Mouse (Mus musculus) C2C12 (cell line): ENCODE measurements around the gene Mpdu1.
"Not testable (repeated sequence)": the region's sequence is repeated elsewhere in the genome, so short reads cannot be mapped to it uniquely, and the experiment has no call there.

Experiments
- CEBPB ChIP-seq: IDR thresholded peaks from one replicate; pipeline ENCODE4 v1.6.1; 2011; ENCODE audit warnings: low read depth, mild to moderate bottlenecking, control low read depth, moderate library complexity
- CTCF ChIP-seq: IDR thresholded peaks from one replicate; pipeline ENCODE4 v1.5.1; 2011; ENCODE audit not compliant: control insufficient read depth, insufficient read depth, insufficient read length
- USF1 ChIP-seq: IDR thresholded peaks from one replicate; pipeline ENCODE4 v1.6.1; 2011; ENCODE audit warnings: low read depth, mild to moderate bottlenecking, control low read depth, moderate library complexity

DNA sequence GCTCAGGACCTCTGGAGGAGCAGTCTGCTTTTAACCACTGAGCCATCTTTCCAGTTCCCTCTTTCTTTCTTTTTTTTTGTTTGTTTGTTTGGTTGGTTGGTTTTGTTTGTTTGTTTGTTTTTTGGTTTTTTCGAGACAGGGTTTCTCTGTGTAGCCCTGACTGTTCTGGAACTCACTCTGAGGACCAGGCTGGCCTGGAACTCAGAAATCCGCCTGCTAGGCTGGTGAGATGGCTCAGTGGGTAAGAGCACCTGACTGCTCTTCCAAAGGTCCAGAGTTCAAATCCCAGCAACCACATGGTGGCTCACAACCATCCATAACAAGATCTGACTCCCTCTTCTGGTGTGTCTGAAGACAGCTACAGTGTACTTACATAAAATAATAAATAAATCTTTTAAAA, 38.1 kb downstream of the Mpdu1 start:
- TF ChIP-seq CTCF, CEBPB, USF1: not testable (repeated sequence)
